Comparison of ENCODE assay signal across 16 mouse cellular contexts in the genomic region with DNA sequence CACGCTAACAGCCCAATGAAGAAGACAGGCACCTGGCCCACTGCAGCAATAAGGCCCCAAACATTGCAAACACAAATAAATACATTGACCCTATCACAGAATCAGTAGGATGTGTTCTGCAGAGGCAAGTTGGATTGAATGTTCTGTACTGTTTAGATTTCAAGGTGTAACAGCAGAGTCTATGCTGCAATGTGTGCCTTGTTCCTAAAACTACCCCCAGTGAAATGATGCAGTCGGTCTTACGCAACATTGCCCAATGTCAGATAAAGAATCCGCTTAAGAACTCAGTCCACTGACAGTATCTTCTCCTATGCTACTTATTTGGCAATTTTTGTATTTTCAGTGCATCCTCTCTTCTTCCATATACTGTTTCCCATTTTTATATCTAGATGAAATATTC. TPM values are rescaled to one million over a fixed set of nuclear protein-coding genes. Genes with fewer than 3 reads are reported as not detected.
"Had no signal": no experiment of that assay in that cellular context is flagged by ENCODE, and none has a peak within 500 bp of the region (broad histone marks: within the 10 kb centered on the region; RNA-seq: fewer than 3 reads in every experiment).

No protein-coding gene starts in this region.

- H3K4me3 ChIP-seq: intestine, embryonic 15.5 days; layer of hippocampus, adult 2 months; limb, embryonic 10.5 days; midbrain, embryonic 10.5 days; neural tube, embryonic 12.5 days had no signal

- DNase-seq: kidney, adult 18-20 months; kidney, postnatal 10 days; kidney, postnatal 4 days; lung, postnatal 10 days; midbrain, embryonic 14.5 days; retina, postnatal 1 day; right cerebral cortex, postnatal 4 days; spleen, adult 18-20 months; thymus, adult 18-20 months; thymus, postnatal 14 days had no signal

- H3K9me3 ChIP-seq: intestine, embryonic 15.5 days; limb, embryonic 10.5 days; midbrain, embryonic 10.5 days; neural tube, embryonic 12.5 days had no signal

- H3K9ac ChIP-seq: intestine, embryonic 15.5 days; lung, embryonic 14.5 days; neural tube, embryonic 12.5 days had no signal

- H3K36me3 ChIP-seq: intestine, embryonic 15.5 days; limb, embryonic 10.5 days; midbrain, embryonic 10.5 days; neural tube, embryonic 12.5 days had no signal

- H3K4me2 ChIP-seq: intestine, embryonic 15.5 days; lung, embryonic 14.5 days; neural tube, embryonic 12.5 days had no signal

- H3K27ac ChIP-seq: intestine, embryonic 15.5 days; layer of hippocampus, adult 2 months; limb, embryonic 10.5 days; midbrain, embryonic 10.5 days; neural tube, embryonic 12.5 days had no signal

- ATAC-seq: intestine, embryonic 15.5 days had no signal

- H3K4me1 ChIP-seq: intestine, embryonic 15.5 days; limb, embryonic 10.5 days; neural tube, embryonic 12.5 days had no signal

- H3K27me3 ChIP-seq: intestine, embryonic 15.5 days; neural tube, embryonic 12.5 days had no signal

RNA-seq across cellular contexts. Expression of a gene that starts 6.0 kb away (rescaled TPM):
- polyA plus RNA-seq: limb, embryonic 10.5 days; midbrain, embryonic 10.5 days had no signal
